Mouse (Mus musculus) embryonic fibroblast, embryonic 13.5 days (primary cell): ENCODE measurements around the gene Snai1.

Experiments used
- CTCF ChIP-seq: IDR thresholded peaks from 2 replicates; pipeline ENCODE4 v1.5.1; 2011; ENCODE audit warnings: mild to moderate bottlenecking, control low read depth, low read length, moderate library complexity, borderline replicate concordance; ENCODE audit not compliant: insufficient read depth
- POLR2A ChIP-seq: IDR thresholded peaks from 2 replicates; pipeline ENCODE4 v1.6.1; 2011; ENCODE audit warnings: low read depth, mild to moderate bottlenecking, control low read depth, low read length, moderate library complexity

DNA sequence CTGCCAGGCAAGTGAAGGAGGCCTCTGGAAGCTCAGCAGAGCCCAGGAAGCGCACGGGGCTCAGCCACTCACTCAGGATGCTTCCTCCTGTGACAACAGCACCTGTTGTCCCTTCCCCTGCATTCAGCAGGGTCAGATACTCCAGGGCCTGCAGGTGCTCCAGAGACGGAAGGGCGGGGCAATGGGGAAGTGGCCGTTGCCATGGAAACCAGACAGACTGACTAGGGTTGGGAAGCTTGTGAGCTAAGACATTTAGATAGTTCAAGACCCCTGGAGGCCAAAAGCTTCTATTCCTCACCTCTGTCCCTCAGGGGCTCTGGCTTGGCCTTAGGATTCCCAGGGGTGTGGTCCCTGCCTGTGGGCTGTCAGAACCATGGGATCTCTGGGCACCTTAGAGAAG is 40.5 kb downstream of the Snai1 start:
- TF ChIP-seq POLR2A (no peak), CTCF (no peak)
